Mouse (Mus musculus): Measurements from ENCODE around the gene Slc23a3. TPM values are rescaled to one million over a fixed set of nuclear protein-coding genes. Genes with fewer than 3 reads are reported as not detected.
A peak's percentile ranks its signal among the peaks of the same experiment; 100 is the strongest.

Slc23a3 gene
- total RNA-seq (2021) = 1 to 10 TPM in 1 of 2 experiments, under 1 TPM in 1; 0.56 to 1.6 TPM
- long read RNA-seq, experiment 1 = 0 reads
- long read RNA-seq, experiment 2, partial matches to known transcripts = 0 of 1 reads
- long read RNA-seq, experiment 2, other reads (novel, unspliced or antisense) = 1 of 1 reads

DNA sequence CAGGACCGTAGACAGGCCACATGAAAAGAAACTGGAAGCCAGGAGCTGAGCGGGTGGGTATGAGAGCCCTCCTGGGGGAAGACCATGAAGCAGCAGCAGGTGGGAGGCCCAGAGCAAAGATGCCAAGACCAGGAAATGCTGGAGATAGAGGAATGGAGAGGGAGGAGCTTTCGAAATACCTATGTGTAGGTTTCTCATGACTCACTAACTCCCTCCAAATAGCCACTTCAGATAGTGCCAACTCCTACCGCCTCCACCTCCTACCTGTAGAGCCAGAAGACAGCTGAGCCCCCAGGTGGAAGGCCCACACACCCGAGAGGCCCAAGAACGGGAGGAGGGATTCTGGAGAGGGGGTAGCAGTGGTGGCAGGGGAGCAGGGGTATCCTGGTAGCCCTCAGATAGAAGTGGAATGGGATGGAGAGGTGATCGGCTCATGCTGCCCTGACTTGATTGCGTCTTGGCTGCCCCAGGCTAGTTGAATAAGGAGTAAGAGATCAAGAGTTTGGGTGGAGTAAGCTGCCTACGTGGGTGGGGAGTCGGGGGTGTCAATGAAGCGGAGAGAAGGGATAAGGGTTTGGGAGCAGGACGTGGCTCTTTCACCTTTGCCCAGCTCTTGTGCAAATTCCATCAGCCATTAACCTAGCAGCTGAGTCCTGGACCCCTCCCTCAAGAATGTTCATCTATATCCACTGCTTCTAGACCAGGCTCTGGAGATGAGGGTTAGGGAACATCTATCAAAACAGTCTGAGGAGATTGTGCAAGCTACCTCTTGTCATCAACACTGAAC lies at the start of gene Slc23a3:
Gene Slc23a3 (minus strand): TSS at position 470 of the 787 bp plus-strand sequence.
- DNase-seq (ENCODE audit: low spot score in 2 of 2) = no peak

DNA sequence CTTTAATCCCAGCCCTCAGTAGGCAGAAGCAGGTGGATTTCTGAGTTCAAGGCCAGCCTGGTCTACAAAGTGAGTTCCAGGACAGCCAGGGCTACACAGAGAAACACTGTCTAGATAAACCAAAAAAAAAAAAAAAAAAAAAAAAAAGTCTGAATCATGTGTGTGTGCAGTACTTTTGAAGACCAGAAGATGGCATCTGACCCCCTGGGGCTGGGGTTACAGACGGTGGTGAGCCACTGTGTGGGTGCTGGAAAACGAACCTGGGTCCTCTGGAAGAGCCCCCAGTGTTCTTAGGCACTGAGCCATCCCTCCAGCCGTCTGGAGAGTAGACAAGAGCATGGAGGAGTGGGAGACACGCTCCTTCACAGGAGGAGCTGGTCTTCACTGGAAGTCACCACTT lies 48.5 kb upstream of the Slc23a3 start:
- DNase-seq (ENCODE audit: low spot score in 2 of 2) = no peak

DNA sequence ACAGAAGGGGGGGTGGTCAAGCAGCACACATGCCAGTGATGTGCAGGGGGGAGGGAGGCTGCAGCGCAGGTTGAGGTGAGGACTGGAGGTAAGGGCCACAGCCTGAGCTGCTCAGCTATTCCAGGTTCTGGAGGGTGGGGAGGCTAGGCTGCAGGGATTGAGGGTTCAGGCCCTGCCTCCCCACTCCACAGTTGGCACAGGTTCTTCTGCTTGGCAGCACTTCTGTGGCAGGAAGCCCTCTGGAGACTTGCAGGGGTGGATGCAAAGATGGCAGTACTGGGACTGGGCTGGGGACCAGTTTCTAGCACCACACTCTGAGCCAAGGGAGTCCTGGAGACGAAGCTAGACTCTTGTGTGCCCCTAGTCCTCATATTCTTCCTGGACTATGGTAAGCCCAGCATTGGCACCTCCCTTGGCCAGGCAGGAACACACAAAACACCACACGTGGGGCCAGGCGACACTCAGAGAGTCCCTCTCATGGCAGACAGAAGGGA lies 47.7 kb upstream of the Slc23a3 start:
- no peak for DNase-seq (ENCODE audit: low spot score in 2 of 2)

DNA sequence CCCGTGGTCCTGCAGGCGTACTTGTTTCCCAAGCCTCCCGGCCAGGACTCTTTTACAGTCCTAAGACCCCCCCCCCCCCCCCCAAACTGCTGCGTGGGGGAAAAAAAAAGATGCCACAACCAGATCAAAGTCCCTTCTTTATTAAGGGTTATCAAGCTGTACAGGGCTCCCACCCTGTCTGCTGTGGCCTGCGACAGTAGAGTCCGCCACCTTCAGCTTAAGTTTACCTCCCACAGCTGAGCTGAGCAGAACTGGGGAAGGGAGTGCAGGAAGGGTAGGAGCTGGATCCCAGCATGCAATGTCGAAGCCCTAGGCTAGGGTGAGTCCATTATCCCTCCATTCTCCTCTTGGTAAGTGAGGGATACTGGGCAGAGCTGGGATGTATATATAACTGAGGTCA lies 47.1 kb upstream of the Slc23a3 start:
- DNase-seq (ENCODE audit: low spot score in 2 of 2) = no peak

DNA sequence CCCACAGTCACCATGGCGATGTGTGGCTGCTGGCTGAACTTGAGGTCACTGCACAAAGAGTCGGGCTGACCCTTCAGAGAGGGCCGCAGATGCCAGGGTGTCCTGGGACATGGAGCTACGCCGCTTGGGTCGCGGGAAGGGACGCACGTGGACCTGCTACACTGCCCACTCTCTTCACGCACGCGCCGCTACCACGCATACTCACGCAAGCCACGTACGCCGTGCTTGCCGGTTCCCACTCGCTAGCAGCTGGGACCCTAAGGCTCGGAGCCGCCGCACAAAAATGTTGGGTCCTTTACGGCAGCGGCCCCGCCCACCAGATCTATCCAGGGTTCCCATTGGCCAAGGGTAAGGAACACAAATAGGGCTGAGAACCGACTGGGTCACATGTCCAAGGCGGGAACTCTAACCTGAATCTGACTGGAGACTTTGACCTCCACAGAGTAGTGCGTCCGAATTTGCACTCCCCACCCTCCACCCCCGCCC lies 46.5 kb upstream of the Slc23a3 start, which contains the start of gene Abcb6:
Gene Abcb6 (minus strand): TSS at position 288 of the 486 bp plus-strand sequence.
- peak; percentile 52 to 80 for DNase-seq (ENCODE audit: low spot score in 2 of 2)

DNA sequence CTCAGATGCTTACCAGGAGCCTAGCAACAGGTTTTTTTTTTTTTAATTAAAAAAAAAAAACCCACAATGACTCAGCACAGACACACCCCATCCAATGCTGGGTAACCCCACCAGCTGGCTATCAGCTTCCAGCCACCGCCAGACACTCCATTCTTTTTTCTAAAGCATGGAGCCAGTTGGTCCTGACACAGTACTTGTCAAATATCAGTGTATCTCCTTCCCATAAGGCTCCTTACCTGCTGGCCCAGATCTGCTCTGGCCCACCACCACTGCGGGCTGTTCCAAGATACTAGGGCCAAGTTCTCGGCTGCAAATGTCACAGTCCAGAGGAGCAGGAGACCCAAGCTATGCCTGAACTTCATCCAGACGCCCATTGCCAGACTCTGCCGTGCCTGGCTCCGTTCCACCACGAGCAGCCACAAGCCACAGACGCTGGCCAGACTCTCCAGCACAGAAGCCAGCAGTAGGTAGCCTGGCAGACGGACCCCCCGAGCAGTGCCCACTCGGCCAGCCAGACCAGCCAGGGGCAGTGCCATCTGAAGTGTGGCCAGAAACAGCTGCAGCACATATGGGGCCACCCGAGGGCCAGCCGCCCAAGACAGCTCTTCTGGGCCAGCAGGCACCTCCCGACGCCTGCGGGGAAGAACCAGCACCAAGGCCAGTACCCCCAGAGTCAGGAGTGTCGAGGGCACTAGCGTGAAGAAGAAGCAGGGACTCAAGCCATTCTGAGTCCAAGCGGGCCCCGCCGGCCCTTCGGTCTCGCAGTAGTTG lies 45.8 kb upstream of the Slc23a3 start:
- no peak for DNase-seq (ENCODE audit: low spot score in 2 of 2)

DNA sequence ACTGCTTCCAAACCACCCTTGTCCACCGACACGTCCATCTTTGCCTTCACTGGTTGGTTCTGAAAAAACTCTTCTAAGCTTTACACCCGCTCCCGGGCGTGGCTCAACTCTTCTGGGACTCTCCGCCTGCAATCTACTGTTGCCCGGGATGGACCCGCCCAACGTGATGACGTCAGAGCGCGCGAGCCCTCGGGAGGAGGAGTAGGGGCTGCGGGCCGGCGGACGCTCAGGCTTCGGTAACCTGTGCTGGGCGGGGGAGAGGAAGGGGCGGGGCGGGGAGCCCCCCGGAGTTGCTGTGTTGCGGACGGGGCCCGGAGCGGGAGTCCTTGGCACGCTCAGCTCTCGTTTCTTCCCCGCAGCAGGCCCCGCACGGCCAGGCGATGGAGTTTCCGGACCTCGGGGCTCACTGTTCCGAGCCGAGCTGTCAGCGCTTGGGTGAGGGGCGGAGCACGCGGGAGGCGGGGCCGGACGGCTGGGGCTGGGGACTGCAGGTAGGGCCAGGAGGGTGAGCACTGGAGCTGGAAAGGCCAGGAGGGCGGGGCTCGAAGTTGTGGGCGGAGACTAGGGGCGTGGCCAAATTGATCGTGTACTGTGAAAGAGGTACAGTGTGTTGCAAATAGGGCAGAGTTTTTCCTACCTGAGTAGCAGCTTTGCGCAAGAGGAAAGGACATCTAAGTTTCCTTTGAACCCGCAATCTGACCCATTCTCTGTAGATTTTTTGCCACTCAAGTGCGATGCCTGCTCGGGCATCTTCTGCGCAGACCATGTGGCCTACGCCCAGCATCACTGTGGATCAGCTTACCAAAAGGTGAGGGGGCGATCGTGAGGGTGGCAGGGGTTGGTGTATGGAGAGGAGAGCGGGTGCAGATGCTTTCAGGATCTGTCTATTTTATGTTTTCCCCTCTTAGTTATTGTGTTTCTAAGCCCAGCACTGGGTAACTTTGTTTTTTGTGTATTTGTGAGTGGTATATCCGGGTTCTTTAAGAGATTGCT lies 35.1 kb upstream of the Slc23a3 start, which contains the start of gene Zfand2b:
Gene Zfand2b (plus strand): TSS at position 175 of the 993 bp plus-strand sequence.
- DNase-seq (ENCODE audit: low spot score in 2 of 2) = peak; percentile 85 to 95

DNA sequence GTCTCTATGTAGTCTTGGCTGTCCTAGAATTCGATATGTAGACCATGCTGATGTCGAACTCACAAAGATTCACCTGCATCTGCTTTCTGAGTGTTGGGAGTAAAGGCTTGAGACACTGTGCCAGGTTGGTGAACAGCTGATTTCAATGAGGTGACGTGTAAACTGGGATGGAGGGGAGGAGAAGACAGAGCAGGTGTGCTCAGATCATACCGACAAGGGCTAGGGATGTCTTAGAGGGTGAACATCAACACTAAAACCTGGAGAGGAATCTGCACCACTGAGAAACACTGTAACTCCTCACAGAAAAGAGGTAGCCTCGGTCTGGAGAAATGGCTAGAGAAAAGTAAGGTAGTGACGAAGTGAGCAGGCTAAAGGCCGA lies 34.4 kb upstream of the Slc23a3 start:
- no peak for DNase-seq (ENCODE audit: low spot score in 2 of 2)

DNA sequence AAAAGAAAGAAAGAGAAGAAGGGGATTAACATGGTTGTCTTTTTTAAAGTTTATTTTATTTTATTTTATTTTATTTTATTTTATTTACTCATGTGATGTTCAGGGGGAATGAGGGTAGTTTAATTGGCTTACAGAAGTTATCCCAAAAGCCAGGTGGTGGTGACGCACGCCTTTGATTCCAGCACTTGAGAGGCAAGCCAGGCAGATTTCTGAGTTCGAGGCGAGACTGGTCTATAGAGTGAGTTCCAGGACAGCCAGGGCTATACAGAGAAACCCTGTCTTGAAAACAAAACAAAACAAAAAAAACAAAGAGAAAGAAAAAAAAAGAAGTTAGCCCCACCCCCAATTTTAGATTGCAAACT lies 26.5 kb upstream of the Slc23a3 start:
- no peak for DNase-seq (ENCODE audit: low spot score in 2 of 2)

DNA sequence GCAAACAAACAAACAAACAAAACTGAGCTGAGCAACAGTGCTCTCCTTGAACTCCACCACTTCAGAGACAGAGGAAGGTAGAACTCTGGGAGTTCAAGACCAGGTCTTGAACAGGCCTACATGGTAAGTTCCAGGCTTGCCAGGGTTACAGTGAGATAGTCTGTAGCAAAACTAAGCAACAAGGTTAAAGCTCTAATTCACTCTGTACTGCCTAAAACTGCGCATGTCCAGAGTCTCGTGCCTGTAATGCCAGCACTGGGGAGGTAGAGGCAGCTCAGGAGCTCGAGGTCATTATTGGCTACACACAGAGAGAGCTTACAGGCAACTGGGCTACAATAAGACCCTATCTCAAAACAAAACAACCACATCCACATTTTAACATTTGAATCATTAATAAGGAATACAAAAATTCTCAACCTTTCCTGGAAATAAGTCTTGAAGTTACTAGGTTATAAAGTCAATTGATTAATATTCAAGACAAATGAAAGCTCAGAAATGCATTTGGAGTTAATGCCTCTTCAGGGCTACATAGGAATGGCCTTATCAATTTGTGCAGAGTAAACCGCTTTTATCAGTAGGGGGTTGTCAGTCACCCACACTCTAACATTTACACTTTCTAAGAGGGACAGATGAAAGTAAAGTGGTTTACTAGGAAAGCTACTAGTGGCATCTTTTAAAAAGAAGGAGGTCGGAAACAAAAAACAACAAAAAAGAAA lies 26.0 kb upstream of the Slc23a3 start:
- DNase-seq (ENCODE audit: low spot score in 2 of 2) = no peak

DNA sequence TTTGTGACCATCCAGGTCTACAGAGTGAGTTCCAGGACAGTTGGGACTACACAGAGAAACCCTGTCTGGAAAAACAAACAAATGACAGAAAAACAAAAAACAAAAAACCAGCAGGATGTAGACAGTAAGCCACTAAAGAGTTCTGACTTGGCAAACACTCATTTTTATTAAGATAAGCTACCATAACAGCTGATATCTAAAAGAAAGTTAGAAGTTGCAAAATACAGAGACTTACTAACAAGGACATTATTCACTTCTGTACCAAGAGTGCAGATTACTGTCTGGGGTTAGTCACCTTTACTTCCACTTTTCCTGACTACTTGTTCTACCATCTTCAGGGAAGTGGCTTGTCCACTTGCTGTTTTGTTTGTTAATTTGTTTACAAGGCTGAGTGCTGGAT lies 25.3 kb upstream of the Slc23a3 start:
- no peak for DNase-seq (ENCODE audit: low spot score in 2 of 2)

DNA sequence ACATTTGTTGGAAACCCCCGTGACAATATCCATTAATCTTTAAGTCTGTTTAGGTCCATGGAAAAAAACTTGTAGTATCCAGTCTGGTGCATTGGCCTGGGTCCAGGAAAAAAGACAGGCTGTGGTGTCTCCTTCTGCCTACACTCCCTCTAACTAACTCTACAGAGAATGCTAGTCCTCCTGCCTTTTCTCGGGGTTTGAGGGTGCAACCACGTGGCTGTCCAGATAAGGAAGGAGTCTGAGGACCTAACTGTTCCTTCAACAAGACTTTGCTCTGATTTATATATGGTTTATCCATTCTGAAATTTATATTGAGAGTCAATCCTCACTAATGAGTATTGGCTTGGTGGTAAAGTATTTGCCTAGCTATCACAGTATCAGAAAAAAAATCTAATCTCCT lies 22.1 kb upstream of the Slc23a3 start:
- no peak for DNase-seq (ENCODE audit: low spot score in 2 of 2)

DNA sequence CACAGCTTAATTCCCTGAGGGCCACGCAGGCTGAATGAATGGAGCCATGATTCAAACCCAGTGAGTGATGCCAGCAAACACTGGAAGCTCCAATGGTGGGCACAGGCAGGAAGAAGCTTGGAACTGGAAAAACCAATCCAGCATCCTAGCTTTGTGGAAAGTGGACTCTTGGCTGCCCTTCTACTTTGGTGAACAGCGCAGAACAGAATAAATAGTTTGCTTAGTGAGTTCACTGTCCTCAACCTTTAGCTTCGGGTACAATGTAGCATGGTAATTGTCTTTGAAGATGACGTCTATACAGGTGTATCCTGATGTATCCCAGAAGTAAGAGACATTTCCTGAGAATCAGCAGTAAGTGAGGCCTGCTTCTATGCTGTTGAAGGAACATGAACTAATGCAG lies 15.0 kb upstream of the Slc23a3 start:
- DNase-seq (ENCODE audit: low spot score in 2 of 2) = no peak

DNA sequence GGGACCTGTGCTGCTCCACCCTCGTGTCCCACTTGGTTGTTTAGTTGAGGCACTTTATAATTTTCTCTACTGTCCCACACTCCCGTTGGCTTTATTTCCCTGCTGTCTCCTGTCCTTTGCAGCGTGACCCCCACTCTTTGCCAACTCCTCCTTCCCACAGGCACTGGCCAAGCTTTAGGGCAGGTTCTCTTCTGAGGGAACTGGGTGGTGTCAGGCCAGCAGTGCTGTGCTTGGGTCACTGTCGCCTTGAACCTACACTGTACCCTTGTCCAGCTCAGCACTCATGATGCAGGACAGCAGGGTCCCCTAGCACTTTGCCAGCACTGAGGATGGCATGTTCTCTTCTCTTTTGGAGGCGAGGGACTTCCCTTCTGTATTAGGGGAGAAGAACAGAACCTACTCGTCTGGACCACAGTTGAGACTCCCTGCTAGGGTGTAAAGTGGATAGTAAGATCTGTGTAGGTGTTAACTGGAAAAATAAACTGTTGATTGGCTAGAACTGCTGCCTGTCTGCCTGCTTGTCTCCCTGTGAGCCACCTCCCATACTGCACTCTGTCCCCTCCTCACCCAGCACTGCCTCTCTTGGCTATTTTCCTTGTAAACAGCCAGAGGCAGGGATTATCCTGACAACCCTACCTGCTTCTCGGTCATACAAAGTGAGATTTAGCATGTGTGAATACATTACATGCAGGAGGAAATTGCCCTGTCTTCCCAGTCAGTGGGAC lies 13.9 kb upstream of the Slc23a3 start:
- DNase-seq (ENCODE audit: low spot score in 2 of 2) = no peak

DNA sequence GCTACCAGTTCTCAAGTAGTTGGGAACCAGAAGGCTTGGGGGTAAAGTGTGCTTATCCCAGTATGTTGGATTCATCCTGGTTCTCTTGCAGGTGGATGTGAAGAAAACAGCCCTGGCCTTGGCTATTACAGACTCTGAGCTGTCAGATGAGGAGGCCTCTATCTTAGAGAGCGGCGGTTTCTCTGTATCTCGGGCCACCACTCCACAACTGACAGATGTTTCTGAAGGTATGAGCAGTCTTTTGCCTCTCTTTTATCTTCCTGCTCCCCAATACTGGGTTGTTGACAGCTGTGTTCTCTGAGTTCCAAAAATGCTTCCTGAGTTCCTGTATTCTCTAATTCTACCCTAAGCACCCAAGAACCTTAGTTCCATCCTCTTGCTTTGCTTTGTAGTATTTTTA lies 11.9 kb upstream of the Slc23a3 start:
- DNase-seq (ENCODE audit: low spot score in 2 of 2) = no peak

DNA sequence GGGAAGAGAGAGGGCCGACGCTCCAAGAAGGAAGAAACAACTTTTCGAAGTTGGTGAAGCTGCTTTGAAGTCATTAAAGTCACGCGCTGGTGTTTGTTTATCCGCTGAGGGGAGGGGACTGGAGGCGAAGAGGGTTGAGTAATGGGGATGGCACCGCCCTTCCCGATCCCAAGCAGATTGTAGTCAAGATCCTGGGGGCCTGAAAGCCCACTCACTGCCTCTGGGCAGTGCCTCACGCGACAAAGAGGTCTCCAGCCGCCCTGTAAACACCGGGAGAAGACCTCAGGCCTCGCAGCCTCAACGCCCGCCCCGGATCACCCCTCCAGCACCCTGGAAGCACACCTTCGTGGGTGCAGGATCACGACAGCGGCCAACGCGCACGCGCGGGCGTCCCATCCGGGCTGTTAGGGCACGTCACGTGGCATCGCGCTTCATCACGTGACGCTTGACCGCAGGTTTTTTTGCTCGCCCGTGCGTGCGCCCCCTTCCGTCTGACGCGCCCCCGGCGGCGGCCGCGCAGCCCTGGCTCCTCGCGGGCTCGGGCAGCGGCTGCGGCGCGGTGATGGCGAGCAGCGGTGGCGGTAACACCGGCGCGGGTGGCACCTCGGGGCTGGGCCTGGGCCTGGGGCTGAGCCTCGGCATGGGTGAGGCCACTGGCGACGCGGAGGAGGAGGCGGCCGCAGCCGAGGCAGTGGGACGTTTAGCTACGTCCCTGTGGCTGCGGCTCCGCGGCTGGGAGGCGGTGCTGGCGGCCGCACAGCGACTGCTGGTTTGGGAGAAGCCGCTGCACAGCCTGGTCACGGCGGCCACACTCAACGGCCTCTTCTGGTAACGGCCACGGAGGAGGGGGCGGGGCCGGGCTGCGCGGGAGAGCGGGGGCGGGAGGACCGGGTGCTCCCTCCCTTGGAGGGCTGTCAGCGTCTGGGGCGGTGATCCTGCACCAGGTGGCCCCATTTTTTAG lies 8.9 kb upstream of the Slc23a3 start, which contains the start of the genes Cnppd1 and Retreg2:
Gene Cnppd1 (minus strand): TSS at position 411 of the 961 bp plus-strand sequence.
Gene Retreg2 (plus strand): TSS at position 478 of the 961 bp plus-strand sequence.
- peak; percentile 94 to 97 for DNase-seq (ENCODE audit: low spot score in 2 of 2)

DNA sequence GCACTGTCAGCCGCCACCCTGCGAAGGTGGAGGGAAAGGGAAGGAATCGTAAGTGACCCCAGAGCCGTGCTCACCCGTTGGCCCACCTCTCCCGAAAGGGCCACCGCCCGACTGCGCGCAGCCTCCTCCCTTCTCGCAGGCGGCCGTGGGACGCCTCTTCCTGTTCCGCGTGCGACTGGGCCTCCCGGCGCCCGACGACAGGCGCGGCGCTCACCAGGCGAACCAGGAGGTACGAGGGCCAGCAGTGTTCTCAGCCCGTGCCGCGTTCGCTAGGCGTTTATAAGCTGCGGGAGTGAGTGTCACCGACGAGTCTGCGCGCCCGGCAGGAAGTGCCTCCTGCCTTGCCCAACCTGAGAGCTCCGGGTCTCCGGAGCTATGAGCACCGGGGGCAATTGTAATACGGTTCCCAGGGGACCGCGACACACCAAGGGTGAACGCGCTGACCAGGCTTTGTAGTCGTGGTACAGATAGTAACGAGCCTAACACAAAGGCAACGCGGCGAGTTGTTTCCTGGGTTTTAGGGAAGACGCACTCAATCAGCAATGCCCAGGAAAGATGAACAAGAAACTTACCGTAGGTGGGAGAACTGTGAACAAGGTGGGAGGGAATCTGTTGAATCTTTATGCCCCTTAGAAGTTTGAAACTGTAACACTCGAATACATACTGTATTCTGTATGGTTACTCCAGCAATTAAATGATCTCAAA lies 7.9 kb upstream of the Slc23a3 start:
- DNase-seq (ENCODE audit: low spot score in 2 of 2) = peak; percentile 46 to 51
